Mouse (Mus musculus) G1E (cell line): ENCODE data around the gene Cyb5d1.

Source experiments
- CTCF ChIP-seq: IDR thresholded peaks from 2 replicates; pipeline ENCODE4 v1.5.1; 2012; ENCODE audit warnings: low read depth, low read length, inconsistent platforms, mixed read lengths
- GATA1 ChIP-seq: IDR thresholded peaks from 2 replicates; pipeline ENCODE4 v1.6.1; 2012; ENCODE audit warnings: borderline replicate concordance, low read length, inconsistent platforms, mixed read lengths
- GATA2 ChIP-seq: IDR thresholded peaks from 2 replicates; pipeline ENCODE4 v1.6.1; 2012; ENCODE audit warnings: low read depth, low read length, inconsistent platforms, borderline replicate concordance
- POLR2AphosphoS5 ChIP-seq: IDR thresholded peaks from 2 replicates; pipeline ENCODE4 v1.6.1; 2012; ENCODE audit warnings: low read depth, low read length, inconsistent platforms; ENCODE audit not compliant: insufficient replicate concordance
- TAL1 ChIP-seq: conservative IDR thresholded peaks from 2 replicates; pipeline ENCODE4 v1.6.1; 2012; ENCODE audit warnings: low read depth, low read length, inconsistent platforms, mixed read lengths

DNA sequence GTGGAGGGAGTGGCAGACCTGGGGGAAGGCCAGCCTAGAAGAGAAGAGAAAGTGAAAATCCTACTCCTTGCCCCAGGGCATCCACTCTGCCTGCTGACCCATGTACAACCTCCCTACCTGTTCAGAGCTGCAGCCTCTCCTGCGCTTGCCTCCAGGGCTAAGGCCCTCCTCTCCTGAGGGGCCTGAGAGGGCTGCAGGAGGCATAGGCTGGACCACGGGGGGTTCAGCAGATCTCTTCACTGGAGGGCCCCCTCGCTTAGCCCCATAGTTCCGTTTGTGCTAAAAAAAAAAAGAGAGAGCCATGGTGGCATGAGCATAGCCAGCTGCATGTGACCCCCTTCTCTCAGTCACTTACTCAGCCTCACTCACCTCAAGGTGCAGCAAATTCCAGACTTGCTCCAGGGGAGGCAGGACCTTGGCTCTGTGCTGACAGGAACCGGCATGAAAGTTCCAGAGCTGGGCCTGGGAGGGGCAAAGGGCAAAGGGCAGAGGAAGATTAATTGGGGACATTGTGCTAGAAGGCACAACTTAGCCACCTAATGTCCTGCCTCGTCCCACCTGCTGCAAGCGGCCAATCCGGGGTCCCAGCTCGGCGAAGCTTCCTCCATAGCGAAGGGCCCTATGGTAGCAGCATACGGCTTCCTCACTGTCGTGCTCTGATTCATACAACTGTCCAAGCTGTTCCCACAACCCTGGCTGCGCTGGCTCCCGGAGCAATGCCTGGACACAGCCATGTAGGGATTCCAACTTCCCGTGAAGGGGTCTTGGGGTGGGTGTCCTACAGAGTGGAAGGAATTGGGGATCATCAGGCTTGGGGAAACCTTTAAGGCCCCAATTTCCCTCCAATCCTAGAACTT lies 11.7 kb upstream of the Cyb5d1 start:
- no peak for TF ChIP-seq CTCF
- no peak for TF ChIP-seq GATA1
- TF ChIP-seq GATA2: no peak
- TF ChIP-seq TAL1: no peak
- TF ChIP-seq POLR2AphosphoS5: no peak
